ENCODE assay signal across 11 mouse cellular contexts in the genomic region with DNA sequence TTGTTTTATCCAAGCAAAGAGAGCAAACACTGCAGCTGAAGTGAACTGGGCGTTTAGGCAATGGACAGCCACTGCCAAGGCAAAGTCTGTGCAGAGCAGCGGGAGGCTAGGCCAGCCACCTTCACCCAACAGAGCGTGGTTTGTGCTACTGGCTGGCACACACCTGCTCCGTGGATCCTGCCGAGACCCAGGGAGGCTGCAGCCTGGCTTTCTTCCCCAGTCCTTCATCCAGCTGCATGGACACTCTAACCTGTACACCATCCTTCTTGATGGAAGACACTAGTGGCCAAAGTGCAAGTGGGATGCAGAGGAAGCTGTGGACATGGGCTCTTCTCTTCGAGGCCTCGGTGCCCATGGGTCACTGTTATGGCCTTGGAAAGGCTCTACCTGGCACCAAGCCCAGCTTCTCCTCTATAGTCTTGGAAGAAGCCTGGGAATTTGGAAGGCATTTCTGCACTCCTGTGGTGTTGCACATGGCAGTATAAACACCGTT.
DNase-seq lines count a peak whose midpoint lies in the region; ATAC-seq lines count a peak whose summit lies in the region.
"Had no signal": no experiment of that assay in that cellular context is flagged by ENCODE, and none has a peak within 500 bp of the region (broad histone marks: within the 10 kb centered on the region; RNA-seq: fewer than 3 reads in every experiment).

No protein-coding gene starts in this region.

- no peak overlapping the region for H3K4me2 ChIP-seq in forebrain, embryonic 13.5 days
- H3K4me2 ChIP-seq in hindbrain, embryonic 12.5 days (replicated peaks): no peak overlapping the region
- H3K4me2 ChIP-seq: heart, embryonic 15.5 days; liver, embryonic 12.5 days; midbrain, embryonic 15.5 days had no signal

- H3K4me3 ChIP-seq in forebrain, embryonic 10.5 days: no peak overlapping the region
- H3K4me3 ChIP-seq in forebrain, embryonic 13.5 days: no peak overlapping the region
- H3K4me3 ChIP-seq in hindbrain, embryonic 12.5 days: no peak overlapping the region
- H3K4me3 ChIP-seq: heart, embryonic 15.5 days; liver, embryonic 12.5 days; midbrain, embryonic 15.5 days had no signal

- H3K36me3 ChIP-seq in forebrain, embryonic 10.5 days (replicated peaks): no peaks in the 10 kb centered on the region
- H3K36me3 ChIP-seq in forebrain, embryonic 13.5 days (ENCODE audit: poor library complexity, severe bottlenecking): no peaks in the 10 kb centered on the region
- H3K36me3 ChIP-seq in hindbrain, embryonic 12.5 days: no peaks in the 10 kb centered on the region
- H3K36me3 ChIP-seq: heart, embryonic 15.5 days; liver, embryonic 12.5 days; midbrain, embryonic 15.5 days had no signal

- no peak for ATAC-seq in forebrain, embryonic 13.5 days
- no peak for ATAC-seq in hindbrain, embryonic 12.5 days (ENCODE audit: low FRiP score)
- ATAC-seq in activated CD4-positive, CD25-positive, alpha-beta regulatory T cell, adult 4 months: no peak
- ATAC-seq in megakaryocyte, adult 5-6 weeks (ENCODE audit: poor library complexity, severe bottlenecking): no peak
- ATAC-seq: liver, embryonic 12.5 days; midbrain, embryonic 15.5 days had no signal

- H3K27ac ChIP-seq in forebrain, embryonic 10.5 days: peak overlapping the region; percentile 62; the same call in 1 of the 2 replicates
- no peak overlapping the region for H3K27ac ChIP-seq in forebrain, embryonic 13.5 days
- peak overlapping the region; percentile 12; the same call in 1 of the 2 replicates for H3K27ac ChIP-seq in hindbrain, embryonic 12.5 days
- H3K27ac ChIP-seq: heart, embryonic 15.5 days; liver, embryonic 12.5 days; midbrain, embryonic 15.5 days had no signal

- H3K9me3 ChIP-seq in forebrain, embryonic 10.5 days: no peaks in the 10 kb centered on the region
- no peaks in the 10 kb centered on the region for H3K9me3 ChIP-seq in forebrain, embryonic 13.5 days (replicated peaks)
- no peaks in the 10 kb centered on the region for H3K9me3 ChIP-seq in hindbrain, embryonic 12.5 days (replicated peaks)
- H3K9me3 ChIP-seq: heart, embryonic 15.5 days; liver, embryonic 12.5 days; midbrain, embryonic 15.5 days had no signal

- H3K9ac ChIP-seq in forebrain, embryonic 13.5 days: no peak overlapping the region
- no peak overlapping the region for H3K9ac ChIP-seq in hindbrain, embryonic 12.5 days
- H3K9ac ChIP-seq: heart, embryonic 15.5 days; liver, embryonic 12.5 days; midbrain, embryonic 15.5 days had no signal

- no peak for DNase-seq in forebrain, embryonic 10.5 days (ENCODE audit: extremely low spot score, low spot score)
- DNase-seq in adipocyte (ENCODE audit: low spot score): peak; percentile 26
- DNase-seq in cerebellum, postnatal 14 days: peak; percentile 90 to 94
- no peak for DNase-seq in B cell, adult 2 months

- H3K27me3 ChIP-seq in forebrain, embryonic 10.5 days (ENCODE audit: poor library complexity, severe bottlenecking): no peaks in the 10 kb centered on the region
- no peaks in the 10 kb centered on the region for H3K27me3 ChIP-seq in forebrain, embryonic 13.5 days
- H3K27me3 ChIP-seq in hindbrain, embryonic 12.5 days: no peaks in the 10 kb centered on the region
- H3K27me3 ChIP-seq: liver, embryonic 12.5 days; midbrain, embryonic 15.5 days had no signal

- H3K4me1 ChIP-seq in forebrain, embryonic 10.5 days: peaks cover 17% of the 10 kb centered on the region
- peaks cover 12% of the 10 kb centered on the region for H3K4me1 ChIP-seq in forebrain, embryonic 13.5 days
- peaks cover 16% of the 10 kb centered on the region for H3K4me1 ChIP-seq in hindbrain, embryonic 12.5 days
- H3K4me1 ChIP-seq: liver, embryonic 12.5 days; midbrain, embryonic 15.5 days had no signal

- 84% methylated on average over 8 of the region's 8 CpGs for WGBS in forebrain, embryonic 10.5 days
- 60% methylated on average over 8 of the region's 8 CpGs for WGBS in forebrain, embryonic 13.5 days
- 57% methylated on average over 8 of the region's 8 CpGs for WGBS in hindbrain, embryonic 12.5 days

Comparison
In these comparisons a context has a peak if more than half of its experiments do, and no peak if none do; other contexts are left out.
1. DNase-seq: peak in adipocyte (single experiment) and cerebellum, postnatal 14 days (2 of 2); none in forebrain, embryonic 10.5 days (single experiment) and B cell, adult 2 months (0 of 2).